Mouse (Mus musculus): Measurements from ENCODE around the gene Hsd11b2. TPM values are rescaled to one million over a fixed set of nuclear protein-coding genes. Genes with fewer than 3 reads are reported as not detected.
"Not testable (repeated sequence)": the region's sequence is repeated elsewhere in the genome, so short reads cannot be mapped to it uniquely, and the experiment has no call there.

Gene Hsd11b2
- total RNA-seq, 2 experiments from 2014 or later, result 0.51 to 0.61 TPM

GRCm38 (mm10) chr8:105563871-105564270 lies 45.3 kb downstream of the Hsd11b2 start:
- DNase-seq, result no peak

- not testable (repeated sequence) for DNase-seq
Observed at GRCm38 (mm10) chr8:105564573-105565229, 46.1 kb downstream of the Hsd11b2 start.

- no peak for DNase-seq
Observed at GRCm38 (mm10) chr8:105565401-105565881, 46.9 kb downstream of the Hsd11b2 start.

DNA sequence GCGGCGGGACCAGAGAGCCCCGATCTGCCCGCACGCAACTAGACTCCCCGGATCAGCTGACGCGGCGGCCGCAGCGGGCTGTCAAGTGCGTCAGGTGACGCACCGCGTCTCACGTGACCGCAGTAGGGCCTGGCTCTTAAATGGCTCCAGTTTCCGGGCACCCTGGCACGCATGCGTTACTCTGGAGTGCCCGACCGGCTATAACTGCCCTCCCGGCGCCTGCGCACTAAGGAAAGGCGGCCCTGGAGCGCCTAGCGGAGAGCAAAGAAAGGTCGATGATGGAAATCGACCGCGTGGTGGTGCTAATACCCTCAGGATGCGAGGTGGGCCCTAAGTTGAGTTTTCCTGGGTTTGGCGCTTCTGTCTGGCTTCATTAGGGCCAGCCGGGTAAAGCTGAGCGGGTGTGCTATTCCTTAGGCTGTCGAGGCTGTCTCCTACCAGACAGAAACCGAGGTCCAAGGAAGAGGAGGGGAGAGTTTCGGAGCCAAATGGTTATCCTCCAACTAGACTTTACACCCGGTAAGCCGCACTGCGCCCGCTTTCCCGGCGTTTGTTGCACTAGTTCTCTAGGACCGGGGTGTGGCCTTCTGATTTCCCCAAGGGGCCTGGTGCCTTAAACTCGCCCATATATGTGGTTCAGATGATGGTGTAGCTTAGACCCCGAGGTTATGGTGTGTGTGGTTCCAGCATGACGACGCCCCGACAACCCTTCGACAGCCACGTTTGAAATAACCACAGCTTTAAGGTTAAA lies 47.6 kb downstream of the Hsd11b2 start, which contains the start of gene Atp6v0d1:
Gene Atp6v0d1 (minus strand): TSS at position 96 of the 751 bp plus-strand sequence.
- DNase-seq, result peak; percentile 100

GRCm38 (mm10) chr8:105566703-105567595 lies 48.4 kb downstream of the Hsd11b2 start:
- DNase-seq, result peak; percentile 19

- DNase-seq, result no peak
Observed at GRCm38 (mm10) chr8:105571810-105572209, 53.3 kb downstream of the Hsd11b2 start.

DNA sequence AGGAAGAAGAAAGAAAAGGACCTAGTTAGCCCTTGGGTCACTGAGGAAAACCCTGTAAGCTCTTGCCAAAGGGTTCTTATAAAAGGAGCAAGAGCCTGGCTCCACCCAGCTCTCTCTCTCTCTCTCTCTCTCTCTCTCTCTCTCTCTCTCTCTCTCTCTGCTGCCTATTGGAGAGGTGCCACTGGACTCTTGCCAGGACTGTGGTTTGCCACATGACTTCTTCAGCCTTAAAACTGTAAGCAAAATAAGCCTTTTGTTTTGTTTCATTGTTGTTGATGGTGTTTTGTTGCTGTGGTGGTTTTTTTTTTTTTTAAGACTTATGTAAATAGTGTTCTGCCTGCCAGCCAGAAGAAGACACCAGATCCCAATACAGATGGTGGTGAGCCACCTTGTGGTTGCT lies 54.9 kb downstream of the Hsd11b2 start:
- DNase-seq, result peak; percentile 23

Other genes with a start within 250 kb of the Hsd11b2 start
- 1 to 10 TPM; 2.9 to 3.0 TPM for gene Hsf4, start 249.0 kb upstream of the Hsd11b2 start, total RNA-seq (2021)
- gene Nol3, start 242.6 kb upstream of the Hsd11b2 start, total RNA-seq (2021), result 10 to 100 TPM; 22.3 to 23.3 TPM
- under 1 TPM; 0.64 to 0.84 TPM for gene 4931428F04Rik, start 228.9 kb upstream of the Hsd11b2 start, total RNA-seq (2021)
- 1 to 10 TPM; 1.4 to 2.5 TPM for gene Exoc3l, start 222.7 kb upstream of the Hsd11b2 start, total RNA-seq (2021)
- gene E2f4, start 221.1 kb upstream of the Hsd11b2 start, total RNA-seq (2021), result 10 to 100 TPM; 21.8 to 24.5 TPM
- under 1 TPM; 0.49 to 0.99 TPM for gene Elmo3, start 213.2 kb upstream of the Hsd11b2 start, total RNA-seq (2021)
- gene Lrrc29, start 192.5 kb upstream of the Hsd11b2 start, total RNA-seq (2021), result 1 to 10 TPM in 1 of 2 experiments, under 1 TPM in 1; 0.87 to 1.4 TPM
- gene Tmem208, start 192.4 kb upstream of the Hsd11b2 start, total RNA-seq (2021), result 10 to 100 TPM; 20.5 to 23.1 TPM
- gene Fhod1, start 170.8 kb upstream of the Hsd11b2 start, total RNA-seq (2021), result 10 to 100 TPM; 17.4 to 24.6 TPM
- under 1 TPM; 0.56 to 0.72 TPM for gene Slc9a5, start 169.9 kb upstream of the Hsd11b2 start, total RNA-seq (2021)
- gene Plekhg4, start 145.5 kb upstream of the Hsd11b2 start, total RNA-seq (2021), result under 1 TPM in 1 of 2 experiments, not detected in 1; 0.11 TPM
- gene Kctd19, start 105.3 kb upstream of the Hsd11b2 start, total RNA-seq (2021), result not detected
- under 1 TPM; 0.41 to 0.67 TPM for gene Lrrc36, start 105.2 kb upstream of the Hsd11b2 start, total RNA-seq (2021)
- 10 to 100 TPM; 86.7 to 99.2 TPM for gene Tppp3, start 47.2 kb upstream of the Hsd11b2 start, total RNA-seq (2021)
- 10 to 100 TPM in 1 of 2 experiments, 1 to 10 TPM in 1; 8.7 to 10.1 TPM for gene Zdhhc1, start 21.9 kb upstream of the Hsd11b2 start, total RNA-seq (2021)
- gene Atp6v0d1, start 47.3 kb downstream of the Hsd11b2 start, total RNA-seq (2021), result 10 to 100 TPM; 41.7 to 45.1 TPM
- 10 to 100 TPM; 15.5 to 19.6 TPM for gene Ripor1, start 86.5 kb downstream of the Hsd11b2 start, total RNA-seq (2021)
- 10 to 100 TPM; 29.2 to 29.6 TPM for gene Ctcf, start 117.8 kb downstream of the Hsd11b2 start, total RNA-seq (2021)
- 1 to 10 TPM in 1 of 2 experiments, not detected in 1; 1.7 TPM for gene Agrp, start 118.6 kb downstream of the Hsd11b2 start, total RNA-seq (2021)
- under 1 TPM in 1 of 2 experiments, not detected in 1; 0.11 TPM for gene Carmil2, start 167.5 kb downstream of the Hsd11b2 start, total RNA-seq (2021)
- 1 to 10 TPM; 6.5 to 6.8 TPM for gene Acd, start 182.3 kb downstream of the Hsd11b2 start, total RNA-seq (2021)
- 1 to 10 TPM; 5.4 to 5.7 TPM for gene Pard6a, start 182.4 kb downstream of the Hsd11b2 start, total RNA-seq (2021)
- gene 4933405L10Rik, start 188.9 kb downstream of the Hsd11b2 start, total RNA-seq (2021), result not detected
- 1 to 10 TPM in 1 of 2 experiments, under 1 TPM in 1; 0.82 to 1.0 TPM for gene Enkd1, start 189.5 kb downstream of the Hsd11b2 start, total RNA-seq (2021)
- 1 to 10 TPM; 5.1 to 6.2 TPM for gene Gfod2, start 239.9 kb downstream of the Hsd11b2 start, total RNA-seq (2021)

Measured in gastrocnemius, postnatal 25 days (tissue).